Mouse (Mus musculus): Measurements from ENCODE around the gene Serpina3k.
"Not testable (repeated sequence)": the region's sequence is repeated elsewhere in the genome, so short reads cannot be mapped to it uniquely, and the experiment has no call there.

Serpina3k gene

DNA sequence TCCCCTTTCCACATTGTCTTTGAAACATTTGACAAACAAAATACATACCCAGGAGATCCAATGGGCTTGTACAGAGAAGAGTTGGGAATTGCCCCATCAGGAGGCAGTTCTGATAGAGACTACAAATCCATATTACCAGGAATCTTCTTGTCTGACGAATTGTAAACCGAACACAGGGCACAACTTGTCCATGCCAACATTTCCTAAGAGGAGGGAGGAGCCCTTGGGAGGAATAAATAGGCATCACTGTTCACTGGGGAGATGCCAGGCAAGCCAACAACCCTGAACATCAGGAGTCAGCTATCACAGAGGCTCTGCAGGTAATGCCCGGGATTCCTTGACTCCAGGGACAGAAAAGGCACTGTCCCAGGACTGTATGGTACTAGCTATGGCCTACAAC, at the start of gene Serpina3k, which contains the start of gene Serpina3m:
TSS of gene Serpina3k (plus strand) at position 261 of the 400 bp plus-strand sequence.
TSS of gene Serpina3m (plus strand) at position 261 of the 400 bp plus-strand sequence.
- not testable (repeated sequence) for DNase-seq

DNA sequence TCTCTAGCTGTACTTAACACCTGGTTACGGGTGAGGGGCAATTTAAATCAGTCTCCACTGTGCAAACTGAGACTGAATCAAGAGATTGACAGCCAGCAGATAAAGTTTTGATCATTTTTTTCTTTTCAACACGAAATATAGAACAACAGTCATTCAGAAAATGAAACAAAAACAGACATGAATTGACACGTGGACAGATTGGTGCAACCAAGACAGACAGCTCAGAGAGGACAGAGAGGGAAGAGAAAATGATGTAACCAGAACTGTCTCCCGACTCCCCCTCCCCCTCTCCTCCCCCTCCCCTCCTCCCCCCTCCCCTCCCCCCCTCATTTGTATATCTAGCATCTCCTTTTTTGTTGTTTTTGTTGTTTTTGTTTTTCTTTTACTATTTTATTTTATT, 48.4 kb upstream of the Serpina3k start:
- DNase-seq, result no peak

DNA sequence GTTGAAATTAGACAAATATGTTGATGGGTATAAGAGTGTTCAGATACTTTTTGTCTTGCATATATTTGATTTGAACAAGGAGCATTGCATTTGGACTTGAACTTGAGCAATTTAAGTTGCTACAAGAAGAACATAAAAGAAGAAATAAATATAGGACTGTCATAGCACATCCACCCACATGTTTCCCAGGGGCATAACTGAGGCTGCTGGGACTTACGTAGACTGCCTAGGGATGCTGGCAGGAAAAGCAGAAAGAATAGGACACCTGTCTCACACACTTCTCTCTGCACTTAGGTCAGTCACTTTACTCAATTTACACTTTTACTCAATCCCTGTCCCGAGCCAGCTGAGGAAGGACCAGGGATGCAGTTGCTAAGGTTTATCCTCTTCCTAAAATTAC, 44.3 kb upstream of the Serpina3k start:
- DNase-seq, result no peak

DNA sequence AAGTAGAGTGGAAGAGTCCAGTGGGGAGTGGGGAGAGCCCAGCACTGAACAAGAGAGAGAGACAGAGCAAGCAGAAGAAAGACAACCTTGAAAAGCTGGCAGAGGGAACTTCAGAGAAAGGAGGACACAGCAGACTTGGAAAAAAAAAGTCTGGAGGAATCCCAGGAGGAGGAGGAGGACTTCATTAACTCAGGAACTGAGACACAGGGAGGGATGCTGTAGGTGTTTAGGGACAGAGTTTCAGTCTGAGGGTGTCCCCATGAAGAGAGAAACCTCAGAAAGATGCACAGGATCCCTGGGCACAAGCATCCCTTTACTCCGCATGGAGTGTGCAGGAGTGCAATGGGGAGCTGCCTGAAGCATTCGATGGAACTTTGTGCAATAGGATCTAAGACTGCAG, 40.2 kb upstream of the Serpina3k start:
- no peak for DNase-seq

DNA sequence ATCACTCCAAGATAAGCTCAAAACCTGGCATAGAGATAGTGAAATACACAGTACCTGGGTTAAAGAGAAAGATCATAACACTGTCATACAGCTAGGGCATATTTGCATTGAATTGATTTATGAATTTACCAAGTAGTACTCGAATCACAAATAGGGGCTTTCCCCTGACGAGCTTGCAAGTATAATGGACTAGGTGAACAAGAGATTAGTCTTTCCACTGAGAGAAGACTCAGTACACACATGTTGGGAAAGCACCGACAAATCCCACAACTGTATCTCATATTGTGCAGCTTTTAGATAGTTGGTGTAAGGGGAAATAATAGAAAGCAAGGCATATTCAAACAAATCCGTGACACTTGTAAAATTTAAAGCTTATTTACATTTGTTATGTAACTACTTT, 32.3 kb upstream of the Serpina3k start:
- DNase-seq, result no peak

DNA sequence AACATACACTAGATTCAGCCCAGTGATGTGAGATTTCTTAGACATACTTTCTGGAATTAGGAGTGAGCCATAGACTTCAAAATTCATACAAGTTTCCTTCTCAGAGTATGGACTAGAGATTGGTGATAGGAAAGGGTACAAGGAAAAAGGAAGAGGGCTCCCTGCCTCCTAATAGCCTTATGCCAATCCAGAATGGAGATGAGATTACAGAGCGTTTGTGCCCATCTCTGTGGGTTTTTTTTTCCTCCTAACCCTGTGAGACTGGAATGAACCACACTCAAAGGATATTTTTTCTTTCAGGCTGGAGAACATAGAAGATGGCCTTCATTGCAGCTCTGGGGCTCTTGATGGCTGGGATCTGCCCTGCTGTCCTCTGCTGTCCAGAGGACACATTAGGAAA, 24.0 kb upstream of the Serpina3k start, which contains the start of gene Serpina3j:
TSS of gene Serpina3j (plus strand) at position 301 of the 400 bp plus-strand sequence.
- no peak for DNase-seq

DNA sequence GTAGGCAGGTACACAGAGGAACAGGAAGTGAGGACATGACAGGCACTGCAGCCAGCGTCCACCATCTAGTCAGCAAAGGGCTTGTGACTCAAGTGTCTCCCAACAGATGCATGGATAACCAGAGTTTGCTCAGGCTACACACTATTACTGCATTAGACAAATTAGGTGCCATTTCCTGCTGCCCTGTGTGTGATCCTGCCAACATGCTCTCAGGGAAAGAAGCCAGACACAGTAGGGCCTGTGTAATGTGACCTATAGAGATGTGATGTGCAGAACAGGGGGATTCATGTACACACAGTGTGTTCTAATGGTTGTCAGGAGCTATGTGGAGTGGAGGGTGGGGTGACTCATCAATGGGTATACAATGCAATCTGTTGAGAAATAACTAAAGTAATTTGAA, 15.8 kb upstream of the Serpina3k start:
- no peak for DNase-seq

DNA sequence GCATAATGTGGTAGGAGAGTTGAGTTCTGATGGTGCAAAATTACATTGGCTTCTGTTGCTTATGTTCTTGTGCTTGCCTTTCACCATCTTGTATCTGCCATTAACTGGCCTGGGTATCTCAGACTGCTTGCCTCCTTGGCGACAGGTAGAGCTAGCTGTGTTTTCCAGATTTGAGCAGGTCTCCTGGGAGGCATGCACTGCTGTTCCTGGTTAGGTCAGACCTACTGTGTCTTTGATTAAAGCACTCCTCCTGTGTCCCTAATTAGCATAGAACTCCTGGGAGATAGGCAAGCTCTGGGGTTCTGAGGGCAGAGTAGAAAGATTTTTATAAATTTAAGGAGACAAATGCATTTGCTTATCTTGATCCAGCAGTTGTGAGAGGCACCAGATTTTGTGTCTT, 6.6 kb upstream of the Serpina3k start:
- DNase-seq, result no peak

DNA sequence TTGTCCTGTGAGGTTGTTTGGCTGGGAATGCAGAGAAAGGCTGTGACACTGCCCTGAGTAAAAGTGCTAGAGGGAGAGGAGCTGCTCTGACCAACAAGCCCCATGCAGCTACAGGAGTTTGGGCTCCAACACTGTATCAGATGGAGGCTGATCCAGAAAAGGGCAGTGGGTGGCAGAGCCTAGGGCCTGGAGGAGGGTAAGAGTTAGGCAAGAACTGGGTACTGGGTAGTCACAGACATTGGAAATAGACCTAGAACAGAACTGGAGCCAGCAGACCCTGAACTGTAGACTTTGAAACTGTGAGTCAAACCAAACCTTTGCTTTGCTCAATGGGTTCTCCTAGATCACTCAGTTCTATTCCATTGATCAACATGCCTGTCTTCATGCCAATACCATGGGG, 1.4 kb upstream of the Serpina3k start:
- DNase-seq, result peak; percentile 36

DNA sequence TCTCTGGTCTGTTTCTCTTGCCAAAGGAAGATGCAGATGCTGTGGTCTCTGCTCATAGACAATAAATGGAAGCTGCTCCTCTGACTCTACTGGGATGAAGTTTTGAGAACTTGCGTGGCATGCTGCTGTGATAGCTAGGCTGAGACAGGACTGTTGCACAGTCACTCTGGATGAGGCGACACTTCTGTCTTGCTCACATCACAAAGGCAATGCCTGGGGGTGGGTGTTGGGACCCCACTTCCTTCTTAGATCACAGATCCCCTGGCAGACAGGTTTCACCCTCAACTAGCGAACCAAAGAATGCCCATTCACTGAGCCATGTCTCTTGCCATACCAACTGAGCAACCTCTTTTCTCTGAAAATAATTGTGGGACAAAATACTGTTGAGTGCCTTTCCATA, 419 bp downstream of the Serpina3k start:
- no peak for DNase-seq

DNA sequence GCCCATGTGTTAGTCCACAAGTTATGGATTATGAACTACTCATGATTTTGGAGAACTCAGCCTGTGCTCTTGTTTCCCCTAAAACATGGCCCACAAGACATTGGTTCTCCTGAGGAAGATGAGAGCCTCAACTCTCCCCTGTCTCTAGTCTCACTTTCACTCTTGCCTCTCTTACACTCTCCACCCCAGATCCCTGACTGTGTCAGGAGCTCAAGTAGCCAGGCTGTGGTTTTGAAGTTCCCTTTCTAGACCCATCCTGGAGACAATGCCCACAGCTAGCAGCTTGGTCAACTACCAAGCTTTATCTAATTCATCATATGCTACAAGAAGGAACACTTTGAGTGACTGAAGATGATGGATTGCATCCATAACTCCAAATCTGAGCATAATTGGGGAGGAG, 4.2 kb downstream of the Serpina3k start:
- not testable (repeated sequence) for DNase-seq

DNA sequence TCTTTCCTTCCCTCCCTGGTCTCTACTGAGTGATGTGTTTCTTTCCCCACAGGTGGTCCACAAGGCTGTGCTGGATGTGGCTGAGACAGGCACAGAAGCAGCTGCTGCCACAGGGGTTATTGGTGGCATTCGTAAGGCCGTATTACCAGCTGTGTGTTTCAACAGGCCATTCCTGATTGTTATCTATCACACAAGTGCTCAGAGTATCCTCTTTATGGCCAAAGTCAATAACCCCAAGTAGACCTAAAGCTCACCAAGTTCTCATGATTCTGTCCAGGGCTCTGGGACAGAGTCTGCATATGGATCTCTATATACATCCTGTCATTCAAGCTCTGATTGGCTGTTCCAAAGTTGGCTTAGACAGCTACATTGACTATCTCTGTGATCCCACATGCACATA, 6.9 kb downstream of the Serpina3k start:
- no peak for DNase-seq

DNA sequence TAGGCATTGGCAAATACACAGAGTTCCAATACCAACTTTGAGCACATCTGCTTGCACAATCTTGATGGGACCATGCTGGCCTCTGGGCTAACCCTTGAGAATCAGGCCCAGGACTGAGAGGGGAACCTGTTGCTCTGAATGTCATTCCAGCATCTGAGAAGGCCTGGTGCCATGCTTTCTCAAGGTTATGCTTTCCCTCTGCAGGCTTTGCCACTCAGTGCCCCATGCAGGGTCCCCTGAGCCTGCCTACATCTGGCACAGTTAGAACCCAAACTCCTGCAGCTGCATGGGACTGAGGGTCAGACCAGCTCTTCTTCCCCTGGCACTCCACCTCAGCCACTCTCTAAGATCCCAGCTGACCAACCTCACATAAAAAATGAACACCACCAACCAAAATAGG, 7.4 kb downstream of the Serpina3k start:
- DNase-seq, result no peak

DNA sequence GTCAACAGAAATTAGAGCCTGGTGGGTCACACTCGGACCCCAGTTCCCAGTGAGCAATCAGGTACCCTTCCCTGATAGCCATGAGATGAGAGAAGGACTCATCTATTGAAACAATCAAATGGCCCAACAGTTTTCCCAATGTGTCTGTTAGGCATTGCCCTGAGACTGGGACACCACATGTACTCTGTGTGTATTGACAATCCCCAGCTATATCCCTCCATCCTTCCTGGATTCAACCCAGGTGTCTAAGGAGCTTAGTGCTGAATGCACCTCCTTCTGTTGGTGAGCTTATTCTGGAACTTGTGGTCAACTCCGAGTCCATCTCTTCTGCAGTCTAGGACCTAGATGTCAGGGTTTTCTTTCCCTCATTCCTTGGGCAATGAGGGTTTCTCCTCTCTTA, 8.8 kb downstream of the Serpina3k start:
- no peak for DNase-seq

DNA sequence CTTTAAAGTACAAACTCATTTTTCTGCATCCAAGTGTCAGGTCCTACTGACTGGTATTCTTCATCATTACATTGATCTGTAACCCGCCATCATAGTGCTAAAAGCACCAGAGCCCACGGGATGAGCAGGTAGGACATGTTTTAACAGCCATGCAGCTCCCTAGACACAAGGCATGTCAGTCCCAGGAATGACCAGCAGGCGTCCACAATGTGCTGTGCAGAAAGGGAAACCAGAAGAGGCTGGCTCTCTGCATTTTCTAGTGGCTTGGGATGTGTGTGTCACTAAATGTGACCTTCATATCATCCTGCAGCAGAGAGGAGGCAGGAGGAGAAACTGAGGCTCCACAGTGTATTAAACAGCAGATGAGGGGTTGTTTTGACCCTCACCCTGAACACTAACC, 13.5 kb downstream of the Serpina3k start:
- peak; percentile 66 for DNase-seq

DNA sequence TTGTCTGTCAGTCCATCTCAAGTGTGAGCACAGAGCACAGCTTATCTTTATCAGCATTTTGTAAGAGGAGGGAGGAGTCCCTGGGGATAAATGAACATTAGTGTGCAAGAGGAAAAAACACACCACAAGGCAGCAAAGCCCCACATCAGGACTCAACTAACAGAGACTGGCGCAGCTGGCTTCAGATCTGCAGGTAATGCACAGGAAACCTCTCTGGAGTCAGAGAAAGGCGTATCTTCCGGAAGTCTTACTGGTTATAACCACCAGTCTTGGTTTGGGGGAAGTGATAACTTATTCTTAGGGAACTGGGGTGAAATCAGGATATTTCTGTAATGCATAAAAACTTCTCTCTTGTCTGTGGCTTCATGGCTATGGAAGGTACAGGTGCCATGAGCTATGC, 17.7 kb downstream of the Serpina3k start:
- no peak for DNase-seq

DNA sequence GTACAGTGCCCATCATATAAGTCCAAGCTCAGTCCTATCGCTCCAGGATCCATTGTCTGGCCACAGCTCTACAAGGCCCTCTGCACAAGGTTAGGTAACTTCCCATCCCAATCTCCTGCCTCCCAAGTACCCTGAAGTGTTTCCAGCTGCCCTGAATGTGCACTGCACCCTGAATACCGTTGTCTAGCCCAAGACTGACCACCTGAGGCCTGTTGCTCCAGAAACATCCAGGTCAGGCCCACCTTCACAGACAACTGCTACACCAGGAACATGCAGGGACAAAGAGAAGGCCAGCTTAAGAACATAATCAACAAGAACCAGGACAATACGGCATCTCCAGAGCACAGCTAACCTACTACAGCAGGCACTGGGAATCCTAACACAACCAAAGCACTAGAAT, 31.7 kb downstream of the Serpina3k start:
- no peak for DNase-seq

DNA sequence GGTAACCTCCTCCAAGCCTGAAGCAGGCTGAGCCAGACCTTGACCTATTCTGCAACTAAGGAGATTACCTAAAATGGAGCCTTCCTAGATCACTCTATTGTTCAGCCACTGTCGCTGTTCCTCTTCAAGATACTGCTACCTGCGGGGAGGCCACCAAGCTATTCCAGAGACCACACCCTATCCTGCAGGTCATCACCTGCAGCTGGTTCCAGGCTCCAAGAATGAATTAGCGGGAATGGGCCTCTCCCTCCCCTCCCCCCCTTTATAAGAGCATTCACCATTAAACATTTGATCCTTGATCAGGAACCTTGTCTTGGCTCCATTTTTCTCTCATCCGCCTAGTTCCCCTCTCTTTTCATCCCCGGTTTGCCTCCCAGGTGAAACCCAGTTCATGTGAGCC, 38.9 kb downstream of the Serpina3k start:
- DNase-seq, result not testable (repeated sequence)

DNA sequence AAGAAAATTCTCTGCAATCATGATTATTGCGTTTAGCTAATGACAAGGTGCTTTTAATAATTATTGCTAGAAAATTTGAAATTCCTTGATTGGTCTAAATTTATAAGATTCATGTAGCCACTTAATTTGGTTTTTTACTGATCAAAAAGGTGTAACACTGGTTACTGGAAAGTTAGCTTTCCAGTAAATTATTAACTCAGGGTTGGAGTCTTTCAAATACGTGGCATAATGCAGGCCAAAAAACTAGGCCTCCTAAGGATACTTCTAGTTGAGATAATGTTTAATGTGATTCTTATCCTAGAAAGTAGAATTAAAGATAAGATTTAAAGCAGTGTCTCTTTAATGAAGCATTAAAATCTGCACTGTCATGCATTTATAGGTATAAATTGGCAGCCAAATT, 40.1 kb downstream of the Serpina3k start:
- DNase-seq, result peak; percentile 37

DNA sequence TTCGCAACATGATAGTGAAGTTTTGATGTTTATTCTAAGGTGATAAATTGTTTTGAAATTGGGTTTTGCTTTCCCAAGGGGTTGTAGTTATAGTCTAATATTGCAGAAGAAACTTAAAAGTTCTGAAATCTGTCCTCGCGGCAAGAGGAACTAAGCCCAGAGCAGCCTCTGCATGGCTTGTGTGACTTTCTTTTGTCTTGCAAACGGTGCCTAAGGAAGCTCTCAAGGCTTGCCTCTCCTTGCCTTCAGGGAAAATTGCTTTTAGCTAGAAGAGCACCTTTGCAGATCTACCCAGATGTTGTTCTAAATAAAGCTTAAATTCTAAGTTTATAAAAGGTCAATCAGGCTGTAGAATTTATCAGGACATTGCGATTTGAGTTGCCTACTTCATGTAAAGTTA, 40.5 kb downstream of the Serpina3k start:
- not testable (repeated sequence) for DNase-seq

DNA sequence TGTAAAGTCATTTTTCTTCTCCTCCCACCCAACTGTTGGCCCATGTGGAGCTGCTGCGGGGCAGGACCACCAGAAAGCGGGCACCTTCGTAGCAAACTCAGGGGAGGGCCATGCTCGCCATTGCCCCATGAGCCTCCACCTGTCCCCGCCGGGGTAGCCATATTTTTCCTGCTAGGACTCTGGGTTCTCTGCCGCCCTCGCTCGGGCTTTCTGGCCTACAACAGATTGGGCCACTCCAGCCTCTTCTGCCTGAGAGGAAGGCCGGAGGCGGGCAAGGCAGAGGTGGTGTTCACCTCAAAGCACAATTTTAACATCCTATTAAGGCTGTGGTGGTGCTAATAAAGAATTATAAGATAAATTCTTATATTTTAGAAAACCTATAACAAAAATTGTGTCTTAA, 41.6 kb downstream of the Serpina3k start:
- DNase-seq, result no peak

DNA sequence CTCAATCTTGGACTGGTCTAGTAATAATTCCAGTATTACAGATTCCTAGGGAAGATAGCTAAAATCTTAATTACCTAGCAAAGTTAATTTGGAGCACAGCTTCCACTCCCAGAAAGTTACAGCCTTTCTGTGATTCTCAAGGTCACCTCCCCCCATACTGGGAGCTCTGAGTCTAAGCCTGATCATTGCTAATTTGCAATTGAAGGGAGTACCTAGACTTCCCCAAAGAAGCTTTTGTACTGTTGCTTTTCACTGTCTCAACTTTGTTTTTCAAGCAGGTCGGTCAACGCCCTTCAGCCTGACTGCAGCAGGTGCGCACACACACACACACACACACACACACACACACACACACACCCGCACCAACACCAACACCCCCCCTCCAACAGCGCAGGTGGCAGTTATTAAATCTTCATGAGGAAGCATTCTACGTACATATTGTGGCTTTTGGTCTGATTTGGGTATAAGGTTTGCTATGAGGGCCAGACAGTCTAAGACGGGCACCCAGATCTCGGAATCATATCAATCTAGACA, 42.9 kb downstream of the Serpina3k start:
- DNase-seq, result not testable (repeated sequence)

DNA sequence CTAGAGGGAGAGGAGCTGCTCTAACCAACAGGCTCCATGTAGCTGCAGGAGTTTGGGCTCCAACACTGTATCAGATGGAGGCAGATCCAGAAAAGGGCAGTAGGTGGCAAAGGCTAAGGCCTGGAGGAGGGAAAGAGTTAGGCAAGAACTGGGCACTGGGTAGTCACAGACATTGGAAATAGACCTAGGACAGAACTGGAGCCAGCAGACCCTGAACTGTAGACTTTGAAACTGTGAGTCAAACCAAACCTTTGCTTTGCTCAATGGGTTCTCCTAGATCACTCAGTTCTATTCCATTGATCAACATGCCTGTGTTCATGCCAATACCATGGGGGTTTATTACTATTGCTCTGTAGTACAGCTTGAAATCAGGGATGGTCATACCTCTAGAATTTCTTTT, 47.7 kb downstream of the Serpina3k start:
- peak; percentile 22 for DNase-seq

DNA sequence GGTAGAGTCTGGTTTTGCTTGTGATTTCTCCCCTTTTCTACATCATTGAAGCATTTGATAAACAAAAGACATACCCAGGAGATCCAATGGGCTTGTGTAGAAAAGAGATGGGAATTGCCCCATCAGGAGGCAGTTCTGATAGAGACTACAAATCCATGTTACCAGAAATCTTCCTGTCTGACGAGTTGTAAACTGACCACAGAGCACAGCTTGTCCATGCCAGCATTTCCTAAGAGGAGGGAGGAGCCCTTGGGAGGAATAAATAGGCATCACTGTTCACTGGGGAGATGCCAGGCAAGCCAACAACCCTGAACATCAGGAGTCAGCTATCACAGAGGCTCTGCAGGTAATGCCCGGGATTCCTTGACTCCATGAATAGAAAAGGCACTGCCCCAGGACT, 48.6 kb downstream of the Serpina3k start:
- not testable (repeated sequence) for DNase-seq

DNA sequence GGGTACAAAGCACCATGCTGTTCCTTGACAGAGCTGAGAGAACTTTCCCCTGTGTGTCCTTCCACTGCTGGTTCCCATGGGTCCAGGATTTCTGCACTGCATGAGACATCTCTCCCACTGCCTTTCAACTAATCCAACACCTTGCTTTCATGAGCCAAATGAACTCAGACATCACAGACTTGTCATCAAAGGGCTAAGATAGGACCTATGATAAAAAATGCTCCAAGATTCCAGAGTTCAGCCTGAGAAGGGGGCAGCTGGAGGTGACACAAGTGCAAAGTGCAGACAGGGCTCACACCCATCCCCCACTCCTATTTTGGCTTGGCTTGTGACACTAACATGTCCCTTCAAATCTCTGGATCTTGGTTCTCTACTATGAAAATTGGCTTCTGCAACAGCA, 50.2 kb downstream of the Serpina3k start:
- no peak for DNase-seq

DNA sequence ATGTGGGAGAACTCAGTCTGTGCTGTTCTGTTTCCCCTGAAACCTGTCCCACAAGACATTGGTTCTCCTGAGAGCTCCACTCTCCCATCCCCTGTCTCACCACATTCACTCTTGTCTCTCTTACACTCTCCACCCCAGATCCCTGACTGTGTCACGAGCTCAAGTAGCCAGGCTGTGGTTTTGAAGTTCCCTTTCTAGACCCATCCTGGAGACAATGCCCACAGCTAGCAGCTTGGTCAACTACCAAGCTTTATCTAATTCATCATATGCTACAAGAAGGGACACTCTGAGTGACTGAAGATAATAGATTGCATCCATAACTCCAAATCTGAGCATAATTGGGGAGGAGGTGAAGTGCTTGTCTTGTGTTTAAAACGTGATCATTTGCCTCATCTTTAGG, 52.8 kb downstream of the Serpina3k start:
- DNase-seq, result not testable (repeated sequence)

All from kidney, adult 9 months (tissue).